ENCODE assay signal across 12 mouse cellular contexts in the genomic region with DNA sequence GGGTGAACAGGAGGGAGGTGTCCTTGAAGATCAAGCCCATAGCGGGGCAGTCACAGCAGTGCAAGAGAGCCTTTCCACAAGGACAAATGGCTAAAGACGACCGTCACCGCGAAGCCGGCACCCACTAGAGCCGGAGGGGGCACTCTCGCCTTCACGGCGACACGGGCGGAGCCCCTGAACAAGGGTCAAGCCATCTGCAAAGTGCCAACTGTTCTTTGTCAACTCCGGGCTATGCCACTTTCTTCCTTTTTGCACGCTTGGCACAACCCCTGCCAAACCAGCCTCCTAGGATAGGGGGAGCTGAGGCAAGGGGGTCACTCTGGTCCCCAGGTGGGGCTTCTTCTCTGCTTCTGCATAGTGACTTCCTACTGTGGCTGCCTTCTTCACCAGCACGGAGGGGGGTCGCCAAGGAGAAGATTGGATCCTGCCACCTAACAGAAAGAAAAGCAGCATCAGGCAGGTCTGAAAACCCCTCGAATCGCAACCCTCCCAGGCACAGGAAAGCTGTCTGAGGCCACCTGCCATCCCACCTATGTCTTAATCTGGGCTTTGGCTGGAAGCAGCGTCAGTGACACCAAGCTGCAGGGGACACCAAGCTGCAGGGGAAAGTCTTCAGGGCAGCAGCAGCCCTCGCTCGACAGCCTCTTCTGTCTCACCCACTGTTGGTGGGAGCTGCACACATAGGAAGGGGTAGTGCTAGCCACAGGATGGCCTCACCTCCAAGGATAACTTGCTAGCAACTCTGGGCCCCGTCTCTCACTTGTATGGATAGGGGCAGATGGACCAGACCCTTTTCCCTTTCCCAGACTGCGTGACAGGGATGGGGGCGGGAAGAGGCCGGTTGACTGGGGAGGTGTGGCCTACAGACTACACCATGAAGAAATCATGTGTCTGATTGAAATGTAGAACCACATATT. TPM values are rescaled to one million over a fixed set of nuclear protein-coding genes. Genes with fewer than 3 reads are reported as not detected.
DNase-seq lines count a peak whose midpoint lies in the region; ATAC-seq and TF ChIP-seq lines count a peak whose summit lies in the region.
"Had no signal": no experiment of that assay in that cellular context is flagged by ENCODE, and none has a peak within 500 bp of the region (broad histone marks: within the 10 kb centered on the region; RNA-seq: fewer than 3 reads in every experiment).

No protein-coding gene starts in this region.

- H3K4me1 ChIP-seq in heart, embryonic 12.5 days (replicated peaks) = peaks cover 29% of the 10 kb centered on the region
- H3K4me1 ChIP-seq in ES-Bruce4 (ENCODE audit: control insufficient read depth, insufficient read depth, low read length) = peaks cover 4% of the 10 kb centered on the region
- H3K4me1 ChIP-seq in embryonic facial prominence, embryonic 12.5 days = peaks cover 14% of the 10 kb centered on the region
- H3K4me1 ChIP-seq in liver, embryonic 13.5 days (replicated peaks) = peaks cover 49% of the 10 kb centered on the region

- H3K4me3 ChIP-seq in heart, embryonic 12.5 days = no peak overlapping the region
- no peak overlapping the region for H3K4me3 ChIP-seq in ES-Bruce4 (ENCODE audit: low read depth, low read length)
- 0 out of 2 replicates have a peak overlapping the region, but pooled peaks have one; percentile 80 for H3K4me3 ChIP-seq in embryonic facial prominence, embryonic 12.5 days
- peak overlapping the region; percentile 80; the same call in 1 of the 2 replicates for H3K4me3 ChIP-seq in liver, embryonic 13.5 days (replicated peaks)

- no peak for TF ChIP-seq CTCF in ES-Bruce4 (IDR thresholded peaks at IDR 0.05; ENCODE audit: low read depth, low read length)

- intact Hi-C loops in heart, postnatal 14 days (cut with DNase I) = loop anchor here (2.0 kb wide), 1 partner anchor 94 kb away; a partner anchor contains a TSS

- no peak for DNase-seq in heart, postnatal 14 days
- no peak for DNase-seq in liver, embryonic 13.5 days
- no peak for DNase-seq in yolk sac, embryonic 10.5 days (ENCODE audit: low spot score)
- DNase-seq in left cerebral cortex, adult 9 months (ENCODE audit: low spot score in 2 of 2) = no peak
- no peak for DNase-seq in lung, postnatal 25 days (ENCODE audit: low spot score)
- DNase-seq: cerebellum, adult 11 months; heart, adult 18-20 months; lung, postnatal 14 days; thymus, postnatal 4 days had no signal

- H3K4me2 ChIP-seq in heart, embryonic 12.5 days = peak overlapping the region; percentile 89; the same call in 1 of the 2 replicates
- H3K4me2 ChIP-seq in embryonic facial prominence, embryonic 12.5 days (replicated peaks) = no peak overlapping the region
- peak overlapping the region; percentile 90 for H3K4me2 ChIP-seq in liver, embryonic 13.5 days

- TF ChIP-seq POLR2A in ES-Bruce4 (IDR thresholded peaks at IDR 0.05; ENCODE audit: insufficient read depth, low read length) = no peak

- H3K9me3 ChIP-seq in heart, embryonic 12.5 days (replicated peaks) = no peaks in the 10 kb centered on the region
- no peaks in the 10 kb centered on the region for H3K9me3 ChIP-seq in ES-Bruce4 (replicated peaks; ENCODE audit: control insufficient read depth, insufficient read depth, low read length, poor library complexity, severe bottlenecking)
- H3K9me3 ChIP-seq in embryonic facial prominence, embryonic 12.5 days = no peaks in the 10 kb centered on the region
- H3K9me3 ChIP-seq in liver, embryonic 13.5 days (replicated peaks) = no peaks in the 10 kb centered on the region

- ATAC-seq in heart, embryonic 12.5 days (ENCODE audit: insufficient number of reproducible peaks, low FRiP score) = no peak
- ATAC-seq in embryonic facial prominence, embryonic 12.5 days (ENCODE audit: insufficient number of reproducible peaks, insufficient read depth, low FRiP score, low TSS enrichment) = no peak
- ATAC-seq in liver, embryonic 13.5 days (ENCODE audit: low read depth) = no peak

- no peaks in the 10 kb centered on the region for H3K27me3 ChIP-seq in heart, embryonic 12.5 days (replicated peaks)
- no peaks in the 10 kb centered on the region for H3K27me3 ChIP-seq in ES-Bruce4 (ENCODE audit: control insufficient read depth, insufficient read depth, low read length, poor library complexity, severe bottlenecking)
- H3K27me3 ChIP-seq in embryonic facial prominence, embryonic 12.5 days = no peaks in the 10 kb centered on the region
- no peaks in the 10 kb centered on the region for H3K27me3 ChIP-seq in liver, embryonic 13.5 days

- no peak for TF ChIP-seq EP300 in ES-Bruce4 (IDR thresholded peaks at IDR 0.05; ENCODE audit: insufficient read depth, low read depth, low read length)

- WGBS in heart, embryonic 12.5 days = 93% methylated on average over 25 of the region's 25 CpGs
- WGBS in embryonic facial prominence, embryonic 12.5 days = 92% methylated on average over 25 of the region's 25 CpGs
- WGBS in liver, embryonic 13.5 days (ENCODE audit: insufficient replicate concordance) = 91% methylated on average over 25 of the region's 25 CpGs

- H3K9ac ChIP-seq in heart, embryonic 12.5 days = no peak overlapping the region; the same call in 1 of the 2 replicates
- H3K9ac ChIP-seq in ES-Bruce4 (ENCODE audit: low read depth, poor library complexity, severe bottlenecking) = peak overlapping the region; percentile 65
- H3K9ac ChIP-seq in embryonic facial prominence, embryonic 12.5 days = no peak overlapping the region
- H3K9ac ChIP-seq in liver, embryonic 13.5 days = peak overlapping the region; percentile 88; the same call in 1 of the 2 replicates

- no peak overlapping the region for H3K27ac ChIP-seq in heart, embryonic 12.5 days (ENCODE audit: poor library complexity, severe bottlenecking)
- peak overlapping the region; percentile 74 for H3K27ac ChIP-seq in ES-Bruce4 (ENCODE audit: insufficient read depth, low read length)
- H3K27ac ChIP-seq in embryonic facial prominence, embryonic 12.5 days = no peak overlapping the region
- peak overlapping the region; percentile 89 for H3K27ac ChIP-seq in liver, embryonic 13.5 days

- peaks cover 62% of the 10 kb centered on the region for H3K36me3 ChIP-seq in heart, embryonic 12.5 days
- peaks cover 2% of the 10 kb centered on the region; the same call in 1 of the 2 replicates for H3K36me3 ChIP-seq in ES-Bruce4 (ENCODE audit: control insufficient read depth, insufficient read depth, low read length, poor library complexity, severe bottlenecking)
- peaks cover 63% of the 10 kb centered on the region for H3K36me3 ChIP-seq in embryonic facial prominence, embryonic 12.5 days
- peaks cover 79% of the 10 kb centered on the region for H3K36me3 ChIP-seq in liver, embryonic 13.5 days

RNA-seq across cellular contexts. Expression of a gene that starts 1.1 kb away (rescaled TPM):
- 82.1 and 82.9 TPM in 2 replicates for polyA plus RNA-seq in heart, embryonic 12.5 days (2016; fragmentation: Nextera tagmentation; extraction: Ambion mirVana)
- total RNA-seq in heart, postnatal 14 days (2021) = 10 to 100 TPM; 47.7 to 49.4 TPM
- polyA plus RNA-seq in ES-Bruce4 (2011; ENCODE audit: insufficient read depth, insufficient read length, low read depth, missing spikeins) = 37.0 and 39.6 TPM in 2 replicates
- polyA plus RNA-seq in embryonic facial prominence, embryonic 12.5 days (2016; fragmentation: Nextera tagmentation; extraction: Ambion mirVana) = 143 and 147 TPM in 2 replicates
- polyA plus RNA-seq in liver, embryonic 13.5 days (2015; fragmentation: Nextera tagmentation; extraction: Ambion mirVana) = 114 and 116 TPM in 2 replicates

RNA-seq across cellular contexts. Expression of a gene that starts 6.2 kb away (rescaled TPM):
- polyA plus RNA-seq in heart, embryonic 12.5 days (2016; fragmentation: Nextera tagmentation; extraction: Ambion mirVana) = 20.1 and 20.4 TPM in 2 replicates
- total RNA-seq in heart, postnatal 14 days (2021) = 10 to 100 TPM; 10.8 to 12.3 TPM
- polyA plus RNA-seq in ES-Bruce4 (2011; ENCODE audit: insufficient read depth, insufficient read length, low read depth, missing spikeins) = 10.8 and 11.1 TPM in 2 replicates
- 29.7 and 30.4 TPM in 2 replicates for polyA plus RNA-seq in embryonic facial prominence, embryonic 12.5 days (2016; fragmentation: Nextera tagmentation; extraction: Ambion mirVana)
- polyA plus RNA-seq in liver, embryonic 13.5 days (2015; fragmentation: Nextera tagmentation; extraction: Ambion mirVana) = 33.8 and 34.3 TPM in 2 replicates

RNA-seq across cellular contexts. Expression of a gene that starts 10.6 kb away (rescaled TPM):
- 13.6 and 20.3 TPM in 2 replicates for polyA plus RNA-seq in heart, embryonic 12.5 days (2016; fragmentation: Nextera tagmentation; extraction: Ambion mirVana)
- total RNA-seq in heart, postnatal 14 days (2021) = not detected
- not detected in 2 replicates for polyA plus RNA-seq in ES-Bruce4 (2011; ENCODE audit: insufficient read depth, insufficient read length, low read depth, missing spikeins)
- polyA plus RNA-seq in embryonic facial prominence, embryonic 12.5 days (2016; fragmentation: Nextera tagmentation; extraction: Ambion mirVana) = 0.99 TPM in 1 of 2 replicates, not detected in the other
- 9.5 and 12.6 TPM in 2 replicates for polyA plus RNA-seq in liver, embryonic 13.5 days (2015; fragmentation: Nextera tagmentation; extraction: Ambion mirVana)
- total RNA-seq: heart, adult 18-20 months had no signal

RNA-seq across cellular contexts. Expression of a gene that starts 14.5 kb away (rescaled TPM):
- 27.9 and 31.5 TPM in 2 replicates for polyA plus RNA-seq in heart, embryonic 12.5 days (2016; fragmentation: Nextera tagmentation; extraction: Ambion mirVana)
- 10 to 100 TPM; 33.7 to 41.0 TPM for total RNA-seq in heart, postnatal 14 days (2021)
- polyA plus RNA-seq in ES-Bruce4 (2011; ENCODE audit: insufficient read depth, insufficient read length, low read depth, missing spikeins) = 48.0 and 53.0 TPM in 2 replicates
- 33.6 and 34.8 TPM in 2 replicates for polyA plus RNA-seq in embryonic facial prominence, embryonic 12.5 days (2016; fragmentation: Nextera tagmentation; extraction: Ambion mirVana)
- polyA plus RNA-seq in liver, embryonic 13.5 days (2015; fragmentation: Nextera tagmentation; extraction: Ambion mirVana) = 39.8 and 40.0 TPM in 2 replicates

RNA-seq across cellular contexts. Expression of a gene that starts 20.7 kb away (rescaled TPM):
- 174 and 175 TPM in 2 replicates for polyA plus RNA-seq in heart, embryonic 12.5 days (2016; fragmentation: Nextera tagmentation; extraction: Ambion mirVana)
- 10 to 100 TPM; 86.2 to 87.5 TPM for total RNA-seq in heart, postnatal 14 days (2021)
- polyA plus RNA-seq in ES-Bruce4 (2011; ENCODE audit: insufficient read depth, insufficient read length, low read depth, missing spikeins) = 84.0 and 100 TPM in 2 replicates
- polyA plus RNA-seq in embryonic facial prominence, embryonic 12.5 days (2016; fragmentation: Nextera tagmentation; extraction: Ambion mirVana) = 191 and 198 TPM in 2 replicates
- 99.1 and 102 TPM in 2 replicates for polyA plus RNA-seq in liver, embryonic 13.5 days (2015; fragmentation: Nextera tagmentation; extraction: Ambion mirVana)

Comparison
In these comparisons a context has a peak if more than half of its experiments do, and no peak if none do; other contexts are left out.
1. H3K27ac ChIP-seq: peak in ES-Bruce4 (single experiment) and liver, embryonic 13.5 days (single experiment); none in heart, embryonic 12.5 days (single experiment) and embryonic facial prominence, embryonic 12.5 days (single experiment).
2. H3K4me3 ChIP-seq: peak in embryonic facial prominence, embryonic 12.5 days (single experiment) and liver, embryonic 13.5 days (single experiment); none in heart, embryonic 12.5 days (single experiment) and ES-Bruce4 (single experiment).
3. H3K9ac ChIP-seq: peak in ES-Bruce4 (single experiment) and liver, embryonic 13.5 days (single experiment); none in heart, embryonic 12.5 days (single experiment) and embryonic facial prominence, embryonic 12.5 days (single experiment).